Comparison of ENCODE assay signal across 16 mouse cellular contexts in the genomic region with DNA sequence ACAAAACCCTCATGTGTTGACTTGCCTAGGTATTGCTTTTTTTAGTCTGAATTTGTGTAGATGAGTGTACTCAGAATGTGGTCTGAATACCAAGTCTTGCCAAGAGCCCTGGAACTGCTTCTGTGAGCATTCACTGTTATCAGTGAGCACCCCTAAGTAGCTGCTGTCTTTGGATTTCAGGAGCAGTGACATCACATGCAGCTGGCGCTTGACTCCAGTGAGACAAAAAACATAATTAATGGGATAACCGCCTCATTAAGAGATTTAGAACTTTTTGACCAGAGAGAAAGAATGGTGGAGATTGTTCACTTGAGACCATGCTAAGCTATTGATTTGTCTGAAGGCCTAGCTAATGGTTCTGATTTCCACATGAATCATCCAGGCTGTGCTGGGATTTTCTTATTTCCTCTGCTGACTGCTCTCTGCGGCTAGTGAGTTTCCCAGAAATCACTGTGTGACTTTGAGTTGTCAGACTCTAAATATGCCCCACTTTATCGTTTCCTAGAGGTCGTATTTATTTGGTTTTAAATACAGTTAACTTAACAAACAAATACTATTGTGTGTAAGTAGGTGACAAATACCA. TPM values are rescaled to one million over a fixed set of nuclear protein-coding genes. Genes with fewer than 3 reads are reported as not detected.
A peak's percentile ranks its signal among the peaks of the same experiment; 100 is the strongest.
DNase-seq lines count a peak whose midpoint lies in the region; ATAC-seq and TF ChIP-seq lines count a peak whose summit lies in the region.
"Had no signal": no experiment of that assay in that cellular context is flagged by ENCODE, and none has a peak within 500 bp of the region (broad histone marks: within the 10 kb centered on the region; RNA-seq: fewer than 3 reads in every experiment).

No protein-coding gene starts in this region.

- no peaks in the 10 kb centered on the region for H3K36me3 ChIP-seq in hindbrain, embryonic 13.5 days
- no peaks in the 10 kb centered on the region for H3K36me3 ChIP-seq in hindbrain, embryonic 11.5 days (ENCODE audit: control insufficient read depth, insufficient read depth, low read length)
- H3K36me3 ChIP-seq in myocyte (ENCODE audit: control insufficient read depth, insufficient read depth), result no peaks in the 10 kb centered on the region
- no peaks in the 10 kb centered on the region for H3K36me3 ChIP-seq in stomach, postnatal 0 days (ENCODE audit: control insufficient read depth, insufficient read depth, low read length)
- H3K36me3 ChIP-seq: embryonic facial prominence, embryonic 15.5 days; limb, embryonic 12.5 days; stomach, embryonic 15.5 days had no signal

- H3K27me3 ChIP-seq in hindbrain, embryonic 13.5 days, result no peaks in the 10 kb centered on the region
- H3K27me3 ChIP-seq in hindbrain, embryonic 11.5 days (ENCODE audit: control insufficient read depth, insufficient read depth, low read length), result no peaks in the 10 kb centered on the region
- no peaks in the 10 kb centered on the region for H3K27me3 ChIP-seq in myocyte (ENCODE audit: control insufficient read depth, insufficient read depth, insufficient read length)
- no peaks in the 10 kb centered on the region for H3K27me3 ChIP-seq in stomach, postnatal 0 days (ENCODE audit: control insufficient read depth, insufficient read depth, low read length)
- H3K27me3 ChIP-seq: CH12.LX; embryonic facial prominence, embryonic 15.5 days; limb, embryonic 12.5 days; stomach, embryonic 15.5 days had no signal

- DNase-seq in hindbrain, embryonic 11.5 days (ENCODE audit: low spot score), result no peak
- peak; percentile 71 for DNase-seq in ES-CJ7 (ENCODE audit: low read depth, low spot score)
- peak; percentile 71 for DNase-seq in brain, adult 2 months (ENCODE audit: low read depth, low spot score)
- DNase-seq in kidney, adult 8-10 months, result no peak
- DNase-seq in thymus, postnatal 0 days (ENCODE audit: low spot score), result no peak
- DNase-seq in stomach, postnatal 0 days (ENCODE audit: low spot score), result no peak
- DNase-seq: cerebellum, postnatal 36 days; gastrocnemius, postnatal 36 days; layer of hippocampus, adult 9-11 months; liver, postnatal 0 days had no signal

- H3K9ac ChIP-seq in hindbrain, embryonic 13.5 days, result no peak overlapping the region
- no peak overlapping the region for H3K9ac ChIP-seq in hindbrain, embryonic 11.5 days (ENCODE audit: low read depth, low read length)
- no peak overlapping the region for H3K9ac ChIP-seq in stomach, postnatal 0 days (ENCODE audit: low read length)
- H3K9ac ChIP-seq: embryonic facial prominence, embryonic 15.5 days; limb, embryonic 12.5 days; liver, postnatal 0 days; stomach, embryonic 15.5 days had no signal

- H3K4me1 ChIP-seq in hindbrain, embryonic 13.5 days (replicated peaks), result peaks cover 13% of the 10 kb centered on the region
- H3K4me1 ChIP-seq in hindbrain, embryonic 11.5 days (replicated peaks; ENCODE audit: control insufficient read depth, insufficient read depth, low read length), result no peaks in the 10 kb centered on the region
- no peaks in the 10 kb centered on the region for H3K4me1 ChIP-seq in stomach, postnatal 0 days (replicated peaks; ENCODE audit: control insufficient read depth, insufficient read depth)
- H3K4me1 ChIP-seq: embryonic facial prominence, embryonic 15.5 days; limb, embryonic 12.5 days; stomach, embryonic 15.5 days had no signal

- H3K79me2 ChIP-seq in myocyte (ENCODE audit: control insufficient read depth, insufficient read depth), result peaks cover 57% of the 10 kb centered on the region

- no peak overlapping the region for H3ac ChIP-seq in myocyte (ENCODE audit: control insufficient read depth, insufficient read length)

- no peak for TF ChIP-seq CTCF in stomach, postnatal 0 days (IDR thresholded peaks at IDR 0.05; ENCODE audit: low read depth)

- H3K4me2 ChIP-seq in hindbrain, embryonic 13.5 days, result no peak overlapping the region
- H3K4me2 ChIP-seq in hindbrain, embryonic 11.5 days (replicated peaks; ENCODE audit: low read depth, low read length), result no peak overlapping the region
- peak overlapping the region; percentile 49 for H3K4me2 ChIP-seq in myocyte (ENCODE audit: low read depth)
- no peak overlapping the region for H3K4me2 ChIP-seq in stomach, postnatal 0 days (replicated peaks; ENCODE audit: low read depth)
- H3K4me2 ChIP-seq: embryonic facial prominence, embryonic 15.5 days; limb, embryonic 12.5 days; stomach, embryonic 15.5 days had no signal

- no peak; the same call in 1 of the 2 replicates for ATAC-seq in hindbrain, embryonic 13.5 days (ENCODE audit: low FRiP score)
- no peak; the same call in 1 of the 2 replicates for ATAC-seq in hindbrain, embryonic 11.5 days (ENCODE audit: low FRiP score)
- no peak for ATAC-seq in stomach, postnatal 0 days (ENCODE audit: low FRiP score, low TSS enrichment)
- ATAC-seq: liver, postnatal 0 days had no signal

- 58% methylated on average over 5 of the region's 5 CpGs for WGBS in hindbrain, embryonic 13.5 days
- 76% methylated on average over 5 of the region's 5 CpGs for WGBS in hindbrain, embryonic 11.5 days
- WGBS in stomach, postnatal 0 days, result 58% methylated on average over 5 of the region's 5 CpGs

- H3K9me3 ChIP-seq in hindbrain, embryonic 13.5 days, result no peaks in the 10 kb centered on the region
- no peaks in the 10 kb centered on the region for H3K9me3 ChIP-seq in hindbrain, embryonic 11.5 days (ENCODE audit: control insufficient read depth, low read length)
- H3K9me3 ChIP-seq in stomach, postnatal 0 days (ENCODE audit: control insufficient read depth, low read length), result no peaks in the 10 kb centered on the region
- H3K9me3 ChIP-seq: embryonic facial prominence, embryonic 15.5 days; limb, embryonic 12.5 days; stomach, embryonic 15.5 days had no signal

- peak overlapping the region; percentile 35; the same call in 1 of the 2 replicates for H3K27ac ChIP-seq in hindbrain, embryonic 13.5 days
- H3K27ac ChIP-seq in hindbrain, embryonic 11.5 days (ENCODE audit: low read depth, low read length), result no peak overlapping the region
- H3K27ac ChIP-seq in stomach, postnatal 0 days (replicated peaks), result no peak overlapping the region
- H3K27ac ChIP-seq: embryonic facial prominence, embryonic 15.5 days; limb, embryonic 12.5 days; stomach, embryonic 15.5 days had no signal

- no peak overlapping the region for H3K4me3 ChIP-seq in hindbrain, embryonic 13.5 days
- H3K4me3 ChIP-seq in hindbrain, embryonic 11.5 days (ENCODE audit: low read depth, low read length), result no peak overlapping the region
- H3K4me3 ChIP-seq in myocyte, result no peak overlapping the region
- H3K4me3 ChIP-seq in stomach, postnatal 0 days (ENCODE audit: low read depth, low read length), result no peak overlapping the region
- H3K4me3 ChIP-seq: embryonic facial prominence, embryonic 15.5 days; limb, embryonic 12.5 days; stomach, embryonic 15.5 days had no signal

- TF ChIP-seq EP300 in stomach, postnatal 0 days (optimal IDR thresholded peaks at IDR 0.05), result no peak

- no peak for TF ChIP-seq POLR2A in myocyte (IDR thresholded peaks at IDR 0.05; ENCODE audit: insufficient read length, low read depth)

TF ChIP-seq in myocyte, 11 proteins besides CTCF, POLR2A, EP300 and RAD21:
- TF ChIP-seq REST (IDR thresholded peaks at IDR 0.05; ENCODE audit: insufficient read depth, insufficient read length), result no peak
- peak in 1 of 3 experiments; percentile 4 for TF ChIP-seq MYOD1 (IDR thresholded peaks at IDR 0.05; ENCODE audit: control insufficient read depth in 1 of 3, insufficient read length in 2 of 3, low read depth in 2 of 3)

RNA-seq across cellular contexts. Expression of a gene that starts 14.5 kb away (rescaled TPM):
- polyA plus RNA-seq in hindbrain, embryonic 13.5 days (2015; fragmentation: Nextera tagmentation; extraction: Ambion mirVana), result 30.0 and 32.6 TPM in 2 replicates
- polyA plus RNA-seq in hindbrain, embryonic 11.5 days (2014; fragmentation: Nextera tagmentation; extraction: Ambion mirVana), result 33.8 and 38.7 TPM in 2 replicates
- 15.4 TPM for polyA plus RNA-seq in myocyte (2012; fragmentation: generic; extraction: Trizol)
- polyA plus RNA-seq in thymus, postnatal 0 days (2015; fragmentation: Nextera tagmentation; extraction: Ambion mirVana), result 5.5 and 5.7 TPM in 2 replicates
- 4.3 and 4.9 TPM in 2 replicates for polyA plus RNA-seq in stomach, postnatal 0 days (2015; fragmentation: Nextera tagmentation; extraction: Ambion mirVana)

RNA-seq across cellular contexts. Expression of a gene that starts 47.9 kb away (rescaled TPM):
- 247 and 248 TPM in 2 replicates for polyA plus RNA-seq in hindbrain, embryonic 13.5 days (2015; fragmentation: Nextera tagmentation; extraction: Ambion mirVana)
- 298 and 314 TPM in 2 replicates for polyA plus RNA-seq in hindbrain, embryonic 11.5 days (2014; fragmentation: Nextera tagmentation; extraction: Ambion mirVana)
- 160 TPM for polyA plus RNA-seq in myocyte (2012; fragmentation: generic; extraction: Trizol)
- polyA plus RNA-seq in thymus, postnatal 0 days (2015; fragmentation: Nextera tagmentation; extraction: Ambion mirVana), result 467 and 471 TPM in 2 replicates
- polyA plus RNA-seq in stomach, postnatal 0 days (2015; fragmentation: Nextera tagmentation; extraction: Ambion mirVana), result 301 and 327 TPM in 2 replicates

Comparison
In these comparisons a context has a peak if more than half of its experiments do, and no peak if none do; other contexts are left out.
1. DNase-seq: peak in ES-CJ7 (single experiment) and brain, adult 2 months (single experiment); none in hindbrain, embryonic 11.5 days (single experiment), kidney, adult 8-10 months (0 of 2), thymus, postnatal 0 days (single experiment) and stomach, postnatal 0 days (single experiment).